Mouse (Mus musculus) lung, adult 2 months (tissue): ENCODE measurements around the gene Tmem192. TPM values are rescaled to one million over a fixed set of nuclear protein-coding genes. Genes with fewer than 3 reads are reported as not detected.

Experiments used
- DNase-seq: peaks from one replicate; pipeline ENCODE4 v3.0.0; 2022
- H3K4me1 ChIP-seq: fragments of 200-500 bp; 2 replicates; pipeline ENCODE4 v1.6.1; 2011; ENCODE audit warnings: low read length; ENCODE audit not compliant: control insufficient read depth, insufficient read depth
- H3K4me3 ChIP-seq: fragments of 200-500 bp; replicated peaks from 2 replicates; pipeline ENCODE3; 2011; ENCODE audit warnings: low read depth, mild to moderate bottlenecking, control low read depth, low read length; ENCODE audit errors: extremely low read depth
- CTCF ChIP-seq: fragments of 200-500 bp; IDR thresholded peaks from 2 replicates; pipeline ENCODE4 v1.5.1; 2011; ENCODE audit warnings: mild to moderate bottlenecking, low read length, control low read depth; ENCODE audit not compliant: insufficient read depth
- POLR2A ChIP-seq: fragments of 200-500 bp; IDR thresholded peaks from 2 replicates; pipeline ENCODE4 v1.6.1; 2011; ENCODE audit warnings: low read depth, mild to moderate bottlenecking, control low read depth, low read length, borderline replicate concordance; ENCODE audit errors: extremely low read depth
- WGBS: fragments of 180-500 bp; shearing (Covaris S2); methylation state at CpG from one replicate; pipeline ENCODE4 v1.1.7; 2018; 5-methylcytosine and 5-hydroxymethylcytosine counted together
- polyA plus RNA-seq: library from polyadenylated mRNA; depleted of rRNA; stranded (reverse); fragments of >200 nt; gene quantifications from 2 replicates; pipeline ENCODE4 v1.2.3, GENCODE M21; 2012; rRNA removed

Tmem192 gene
- polyA plus RNA-seq: 31.7 and 45.1 TPM in 2 replicates

GRCm38 (mm10) chr8:64946820-64947697 lies at the start of gene Tmem192:
TSS of gene Tmem192 (plus strand) at chr8:64947185.
- TF ChIP-seq POLR2A (peak; percentile 33; the same call in 1 of the 2 replicates), CTCF (no peak)
- under 1% methylated on average over 72 of the region's 73 CpGs for WGBS
- no peaks in the 10 kb centered on the region; the same call in 1 of the 2 replicates for H3K4me1 ChIP-seq
- peak; percentile 98 for DNase-seq
- peak within 1 kb of the TSS; percentile 77 for H3K4me3 ChIP-seq

- H3K4me3 ChIP-seq: no peak overlapping the region
- no peak for DNase-seq
- WGBS: 34% methylated on average over 4 of the region's 4 CpGs
- TF ChIP-seq CTCF (no peak), POLR2A (no peak)
- H3K4me1 ChIP-seq: no peaks in the 10 kb centered on the region
Measured at GRCm38 (mm10) chr8:64898710-64899109, 48.3 kb upstream of the Tmem192 start.

GRCm38 (mm10) chr8:64900645-64901044 lies 46.3 kb upstream of the Tmem192 start:
- Histone ChIP-seq H3K4me3 (no peak overlapping the region), H3K4me1 (no peaks in the 10 kb centered on the region)
- TF ChIP-seq CTCF: no peak
- TF ChIP-seq POLR2A: no peak
- 99% methylated on average over 3 of the region's 3 CpGs for WGBS
- DNase-seq: no peak

- WGBS: 38% methylated on average over 7 of the region's 7 CpGs
- TF ChIP-seq POLR2A (no peak), CTCF (no peak)
- Histone ChIP-seq H3K4me1 (no peaks in the 10 kb centered on the region), H3K4me3 (no peak overlapping the region)
- no peak for DNase-seq
Measured at GRCm38 (mm10) chr8:64901527-64902156, 45.3 kb upstream of the Tmem192 start.

- no peak for DNase-seq
- TF ChIP-seq POLR2A (no peak), CTCF (no peak)
- no peaks in the 10 kb centered on the region for H3K4me1 ChIP-seq
- 39% methylated on average over 12 of the region's 12 CpGs for WGBS
- H3K4me3 ChIP-seq: no peak overlapping the region
Measured at GRCm38 (mm10) chr8:64902191-64902590, 44.8 kb upstream of the Tmem192 start.

GRCm38 (mm10) chr8:64903778-64904177 lies 43.2 kb upstream of the Tmem192 start:
- Histone ChIP-seq H3K4me3 (no peak overlapping the region), H3K4me1 (no peaks in the 10 kb centered on the region)
- DNase-seq: no peak
- 71% methylated on average over 3 of the region's 3 CpGs for WGBS
- TF ChIP-seq CTCF (no peak), POLR2A (no peak)

GRCm38 (mm10) chr8:64910026-64910425 lies 37.0 kb upstream of the Tmem192 start:
- 95% methylated on average over 2 of the region's 2 CpGs for WGBS
- Histone ChIP-seq H3K4me1 (no peaks in the 10 kb centered on the region), H3K4me3 (no peak overlapping the region)
- TF ChIP-seq CTCF (no peak), POLR2A (no peak)
- DNase-seq: no peak

- no peak for DNase-seq
- no peak for TF ChIP-seq CTCF
- no peak for TF ChIP-seq POLR2A
- no peaks in the 10 kb centered on the region for H3K4me1 ChIP-seq
- H3K4me3 ChIP-seq: no peak overlapping the region
- WGBS: 80% methylated on average over 5 of the region's 5 CpGs
Measured at GRCm38 (mm10) chr8:64916793-64917192, 30.2 kb upstream of the Tmem192 start.

- Histone ChIP-seq H3K4me1 (no peaks in the 10 kb centered on the region), H3K4me3 (no peak overlapping the region)
- no peak for TF ChIP-seq POLR2A
- no peak for TF ChIP-seq CTCF
Measured at GRCm38 (mm10) chr8:64923329-64923728, 23.7 kb upstream of the Tmem192 start.

More at GRCm38 (mm10) chr8:64923329-64923728, 23.7 kb upstream of the Tmem192 start:
- 72% methylated on average over 3 of the region's 3 CpGs for WGBS
- no peak for DNase-seq
